Mouse (Mus musculus) embryo, embryonic 11 days (tissue): ENCODE results near the gene Tefm.

Experiments used
- DNase-seq: peaks from one replicate; pipeline ENCODE4 v3.0.0-alpha.2; 2015

The Tefm gene

DNA sequence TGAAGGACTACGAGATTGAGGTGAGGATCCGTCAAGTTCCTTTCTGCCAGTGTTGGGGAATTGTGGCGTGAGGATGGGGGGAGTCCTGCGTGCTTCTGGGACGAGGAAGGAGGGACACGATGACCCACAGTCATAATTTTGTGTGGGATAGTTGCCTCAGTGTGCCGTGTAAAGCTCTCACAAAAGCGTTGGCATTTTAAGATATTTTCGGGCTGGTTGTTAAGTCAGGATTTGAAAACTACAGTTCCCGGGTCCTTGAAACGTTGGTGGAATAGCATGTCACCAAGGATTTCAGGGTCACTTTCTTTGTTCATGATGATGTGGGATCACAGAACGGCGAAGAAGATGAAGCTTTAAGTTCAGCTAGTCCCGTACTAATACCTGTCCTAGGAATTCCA is 52.2 kb downstream of the Tefm start:
- no peak for DNase-seq

DNA sequence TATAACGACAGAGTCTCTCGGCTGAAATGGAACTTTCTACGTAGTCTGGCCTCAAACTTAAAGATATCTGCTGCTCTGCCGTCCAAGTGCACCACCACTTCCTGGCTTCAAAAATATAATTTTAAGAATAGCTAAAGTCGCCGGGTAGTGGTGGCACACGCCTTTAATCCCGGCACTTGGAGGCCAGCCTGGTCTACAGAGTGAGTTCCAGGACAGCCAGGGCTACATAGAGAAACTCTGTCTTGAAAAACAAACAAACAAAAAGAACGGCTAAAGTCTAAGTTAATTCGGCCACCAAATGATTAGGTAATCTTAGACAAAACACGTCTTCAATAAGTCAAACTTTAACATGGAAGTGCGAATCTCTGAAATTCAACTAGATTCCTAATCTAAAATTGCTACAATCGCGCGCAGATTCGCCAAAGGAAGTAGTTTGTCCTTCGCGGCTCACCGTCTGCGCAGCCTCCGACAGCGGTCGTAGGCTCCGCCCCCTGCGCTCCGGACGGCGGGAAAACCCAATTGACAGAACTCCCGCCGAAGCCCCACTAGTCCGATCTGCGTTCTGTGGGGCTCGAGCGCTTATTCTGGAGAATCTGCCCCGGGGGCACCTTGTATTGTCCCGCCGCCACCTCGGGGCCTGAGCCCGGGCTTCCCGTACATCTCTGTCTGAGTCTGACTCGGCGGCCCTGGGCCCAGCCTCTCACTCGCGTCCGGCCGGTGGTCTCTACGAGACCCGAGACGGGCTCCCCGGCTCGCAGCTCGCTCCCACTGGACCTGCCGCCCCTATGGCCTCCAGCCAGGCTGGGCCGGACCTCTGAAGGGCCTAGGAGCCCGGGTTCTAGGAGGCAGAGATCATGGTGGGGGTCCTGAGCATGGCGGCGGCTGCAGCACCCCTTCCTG is 52.8 kb downstream of the Tefm start, which contains the start of gene Atad5:
Atad5 (plus strand) TSS at position 484 of the 900 bp plus-strand sequence.
- peak; percentile 94 for DNase-seq

GRCm38 (mm10) chr11:80086844-80087243 is 55.1 kb downstream of the Tefm start:
- peak; percentile 89 for DNase-seq
